27 mouse cellular contexts compared by ENCODE assay signal in the genomic region with DNA sequence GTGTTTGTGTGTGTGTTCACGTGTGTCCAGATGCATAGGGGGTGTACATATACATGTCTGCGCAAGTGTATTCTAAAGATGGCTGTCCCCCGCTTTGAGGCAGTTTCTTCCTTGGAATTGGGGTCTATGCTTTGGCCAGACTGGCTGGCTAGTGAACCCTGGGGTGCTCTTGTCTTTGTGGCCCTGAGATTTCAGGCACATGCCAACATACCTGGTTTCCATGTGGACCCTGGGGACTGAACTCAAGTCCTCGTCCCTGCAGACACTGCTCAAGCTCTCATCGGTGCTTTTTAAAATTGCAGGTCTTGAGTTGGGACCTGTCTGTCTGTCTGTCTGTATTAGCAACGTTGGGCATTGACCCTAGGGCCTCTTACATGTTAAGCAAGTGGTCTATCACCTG.
"Had no signal": no experiment of that assay in that cellular context is flagged by ENCODE, and none has a peak within 500 bp of the region (broad histone marks: within the 10 kb centered on the region; RNA-seq: fewer than 3 reads in every experiment).

No protein-coding gene starts in this region.

- DNase-seq: cerebellum, adult 2 months; cerebellum, adult 8-10 months; cerebellum, adult 9-10 months; cerebellum, adult 9-11 months; cerebellum, postnatal 10 days; cerebellum, postnatal 14 days; cerebellum, postnatal 25 days; cerebellum, postnatal 36 days; embryo, embryonic 11 days; gastrocnemius, adult 2 months; gastrocnemius, postnatal 10 days; gastrocnemius, postnatal 14 days; gastrocnemius, postnatal 25 days; gastrocnemius, postnatal 36 days; heart, adult 18-20 months; heart, adult 2 months had no signal

- H3K27ac ChIP-seq: embryonic facial prominence, embryonic 10.5 days; embryonic facial prominence, embryonic 12.5 days; embryonic facial prominence, embryonic 13.5 days; embryonic facial prominence, embryonic 15.5 days; forebrain, embryonic 10.5 days; forebrain, embryonic 12.5 days; forebrain, embryonic 13.5 days; forebrain, embryonic 15.5 days; gastrocnemius, adult 2 months; heart, adult 2 months had no signal

- H3K9ac ChIP-seq: embryonic facial prominence, embryonic 12.5 days; embryonic facial prominence, embryonic 13.5 days; embryonic facial prominence, embryonic 15.5 days; forebrain, embryonic 12.5 days; forebrain, embryonic 13.5 days; forebrain, embryonic 15.5 days had no signal

- H3K9me3 ChIP-seq: embryonic facial prominence, embryonic 10.5 days; embryonic facial prominence, embryonic 12.5 days; embryonic facial prominence, embryonic 13.5 days; embryonic facial prominence, embryonic 15.5 days; forebrain, embryonic 10.5 days; forebrain, embryonic 12.5 days; forebrain, embryonic 13.5 days; forebrain, embryonic 15.5 days had no signal

- H3K4me3 ChIP-seq: embryonic facial prominence, embryonic 10.5 days; embryonic facial prominence, embryonic 12.5 days; embryonic facial prominence, embryonic 13.5 days; embryonic facial prominence, embryonic 15.5 days; erythroblast, embryonic 14.5 days; forebrain, embryonic 10.5 days; forebrain, embryonic 12.5 days; forebrain, embryonic 13.5 days; forebrain, embryonic 15.5 days; gastrocnemius, adult 2 months; heart, adult 2 months had no signal

- H3K36me3 ChIP-seq: embryonic facial prominence, embryonic 10.5 days; embryonic facial prominence, embryonic 12.5 days; embryonic facial prominence, embryonic 13.5 days; embryonic facial prominence, embryonic 15.5 days; forebrain, embryonic 10.5 days; forebrain, embryonic 12.5 days; forebrain, embryonic 15.5 days had no signal

- H3K27me3 ChIP-seq: embryonic facial prominence, embryonic 12.5 days; embryonic facial prominence, embryonic 13.5 days; embryonic facial prominence, embryonic 15.5 days; forebrain, embryonic 12.5 days; forebrain, embryonic 13.5 days; forebrain, embryonic 15.5 days had no signal

- H3K4me1 ChIP-seq: embryonic facial prominence, embryonic 12.5 days; embryonic facial prominence, embryonic 15.5 days; forebrain, embryonic 13.5 days; forebrain, embryonic 15.5 days had no signal

- H3K4me2 ChIP-seq: embryonic facial prominence, embryonic 12.5 days; embryonic facial prominence, embryonic 13.5 days; embryonic facial prominence, embryonic 15.5 days; forebrain, embryonic 12.5 days; forebrain, embryonic 13.5 days; forebrain, embryonic 15.5 days had no signal

- ATAC-seq: forebrain, embryonic 13.5 days; forebrain, embryonic 14.5 days; forebrain, embryonic 15.5 days; forebrain, embryonic 16.5 days had no signal
